Mouse (Mus musculus) bone marrow macrophage, adult 2 months (primary cell): ENCODE data around the gene Cd209f.
"Not testable (repeated sequence)": the region's sequence is repeated elsewhere in the genome, so short reads cannot be mapped to it uniquely, and the experiment has no call there.

Experiments
- CTCF ChIP-seq: IDR thresholded peaks from 2 replicates; pipeline ENCODE4 v1.5.1; 2012; ENCODE audit warnings: low read depth, mild to moderate bottlenecking, low read length, moderate library complexity
- POLR2A ChIP-seq: IDR thresholded peaks from 2 replicates; pipeline ENCODE4 v1.6.1; 2012; ENCODE audit warnings: mild to moderate bottlenecking, low read depth, low read length, borderline replicate concordance

- not testable (repeated sequence) for TF ChIP-seq CTCF, POLR2A
Measured at GRCm38 (mm10) chr8:4087180-4087722, 18.4 kb downstream of the Cd209f start.
